Mouse (Mus musculus): ENCODE results near the gene Apba3.

Gene Apba3

GRCm38 (mm10) chr10:81247804-81248203, 19.0 kb upstream of the Apba3 start:
- in situ Hi-C loops (cut with MboI, MseI): loop anchor here (25.0 kb wide), 1 partner anchor 1389 kb away; the partner anchor contains the start of gene Tdg

GRCm38 (mm10) chr10:81249442-81249841, 17.3 kb upstream of the Apba3 start:
- in situ Hi-C loops (cut with MboI, MseI): loop anchor here (25.0 kb wide), 1 partner anchor 1388 kb away; the partner anchor contains the start of gene Tdg

- in situ Hi-C loops (cut with MboI, MseI): no loop called here
Measured at GRCm38 (mm10) chr10:81252424-81253419, 14.0 kb upstream of the Apba3 start, which contains the start of gene Matk. TSS of gene Matk (plus strand) at chr10:81252935.

- in situ Hi-C loops (cut with MboI, MseI): no loop called here
Measured at GRCm38 (mm10) chr10:81254886-81255285, 11.9 kb upstream of the Apba3 start.

- in situ Hi-C loops (cut with MboI, MseI): no loop called here
Measured at GRCm38 (mm10) chr10:81257158-81258039, 9.4 kb upstream of the Apba3 start.

GRCm38 (mm10) chr10:81259225-81259884, 7.4 kb upstream of the Apba3 start:
- in situ Hi-C loops (cut with MboI, MseI): no loop called here

GRCm38 (mm10) chr10:81261025-81261424, 5.7 kb upstream of the Apba3 start:
- in situ Hi-C loops (cut with MboI, MseI): no loop called here

GRCm38 (mm10) chr10:81265540-81265939, 1.2 kb upstream of the Apba3 start:
- in situ Hi-C loops (cut with MboI, MseI): no loop called here

GRCm38 (mm10) chr10:81268056-81268455, 1.3 kb downstream of the Apba3 start:
- in situ Hi-C loops (cut with MboI, MseI): no loop called here

GRCm38 (mm10) chr10:81268643-81269412, 2.1 kb downstream of the Apba3 start:
- in situ Hi-C loops (cut with MboI, MseI): no loop called here

- in situ Hi-C loops (cut with MboI, MseI): loop anchor here (5.0 kb wide), 1 partner anchor 65 kb away; no protein-coding TSS in a partner anchor
Measured at GRCm38 (mm10) chr10:81272356-81272755, 5.6 kb downstream of the Apba3 start.

- in situ Hi-C loops (cut with MboI, MseI): loop anchor here (5.0 kb wide), 1 partner anchor 67 kb away; no protein-coding TSS in a partner anchor
Measured at GRCm38 (mm10) chr10:81273842-81274241, 7.1 kb downstream of the Apba3 start.

GRCm38 (mm10) chr10:81277676-81278075, 10.9 kb downstream of the Apba3 start:
- in situ Hi-C loops (cut with MboI, MseI): no loop called here

- in situ Hi-C loops (cut with MboI, MseI): no loop called here
Measured at GRCm38 (mm10) chr10:81279496-81279895, 12.7 kb downstream of the Apba3 start.

- in situ Hi-C loops (cut with MboI, MseI): no loop called here
Measured at GRCm38 (mm10) chr10:81284189-81284588, 17.4 kb downstream of the Apba3 start.

- in situ Hi-C loops (cut with MboI, MseI): no loop called here
Measured at GRCm38 (mm10) chr10:81284719-81285118, 18.0 kb downstream of the Apba3 start.

- in situ Hi-C loops (cut with MboI, MseI): no loop called here
Measured at GRCm38 (mm10) chr10:81285694-81286450, 19.1 kb downstream of the Apba3 start.

GRCm38 (mm10) chr10:81286586-81286985, 19.8 kb downstream of the Apba3 start:
- in situ Hi-C loops (cut with MboI, MseI): no loop called here

GRCm38 (mm10) chr10:81287513-81288157, 20.9 kb downstream of the Apba3 start:
- in situ Hi-C loops (cut with MboI, MseI): no loop called here

Measured in T-helper 1 cell (primary cell).